Mouse (Mus musculus) G1E-ER4 (cell line): ENCODE results near the gene Vsig10l. TPM values are rescaled to one million over a fixed set of nuclear protein-coding genes. Genes with fewer than 3 reads are reported as not detected.

ENCODE experiments used
- GATA1 ChIP-seq: IDR thresholded peaks from one replicate; pipeline ENCODE4 v1.8.0; 2012; ENCODE audit warnings: low read length, inconsistent platforms
- polyA plus RNA-seq: library from polyadenylated mRNA; stranded (reverse); fragments of >175 nt; gene quantifications from 2 replicates; pipeline ENCODE4 v1.2.3, GENCODE M21; 2012

Gene Vsig10l
- polyA plus RNA-seq, 1 experiment: 0.44 TPM

- no peak for TF ChIP-seq GATA1
These were observed 26.7 kb downstream of the Vsig10l start, which contains the start of gene Iglon5 for GRCm38 (mm10) chr7:43489631-43490125. Iglon5 (minus strand) TSS chr7:43490075.

- TF ChIP-seq GATA1: no peak
These were observed 27.2 kb downstream of the Vsig10l start for GRCm38 (mm10) chr7:43490182-43490584.

- TF ChIP-seq GATA1: no peak
These were observed 27.9 kb downstream of the Vsig10l start for GRCm38 (mm10) chr7:43490861-43491260.

GRCm38 (mm10) chr7:43495343-43496021, 32.5 kb downstream of the Vsig10l start:
- TF ChIP-seq GATA1: no peak

- no peak for TF ChIP-seq GATA1
These were observed 48.9 kb downstream of the Vsig10l start for GRCm38 (mm10) chr7:43511707-43512478.

- no peak for TF ChIP-seq GATA1
These were observed 49.6 kb downstream of the Vsig10l start for GRCm38 (mm10) chr7:43512519-43512918.

- TF ChIP-seq GATA1: no peak
These were observed 52.1 kb downstream of the Vsig10l start for GRCm38 (mm10) chr7:43515076-43515475.

- TF ChIP-seq GATA1: no peak
These were observed 55.4 kb downstream of the Vsig10l start for GRCm38 (mm10) chr7:43518341-43518740.

Other genes with a start within 250 kb of the Vsig10l start
- 2.1 and 3.6 TPM in 2 replicates for gene Zfp715, start 149.9 kb upstream of the Vsig10l start, polyA plus RNA-seq
- 0.03 and 0.10 TPM in 2 replicates for gene Siglecf, start 111.8 kb upstream of the Vsig10l start, polyA plus RNA-seq
- gene Siglecg, start 54.9 kb upstream of the Vsig10l start, polyA plus RNA-seq: not detected in 2 replicates
- gene Lim2, start 35.5 kb upstream of the Vsig10l start, polyA plus RNA-seq: 0.04 and 0.06 TPM in 2 replicates
- not detected in 2 replicates for gene Nkg7, start 26.1 kb upstream of the Vsig10l start, polyA plus RNA-seq
- gene Cldnd2, start 22.4 kb upstream of the Vsig10l start, polyA plus RNA-seq: not detected in 2 replicates
- gene Etfb, start 19.1 kb upstream of the Vsig10l start, polyA plus RNA-seq: 117 and 170 TPM in 2 replicates
- gene Gm45233, start 19.0 kb upstream of the Vsig10l start, polyA plus RNA-seq: 0.21 TPM in 1 of 2 replicates, not detected in the other
- not detected in 2 replicates for gene Iglon5, start 26.9 kb downstream of the Vsig10l start, polyA plus RNA-seq
- gene 4931406B18Rik, start 42.8 kb downstream of the Vsig10l start, polyA plus RNA-seq: not detected in 2 replicates
- not detected in 2 replicates for gene Cd33, start 81.3 kb downstream of the Vsig10l start, polyA plus RNA-seq
- 0.09 and 0.15 TPM in 2 replicates for gene Zfp658, start 99.1 kb downstream of the Vsig10l start, polyA plus RNA-seq
- 0.09 and 0.12 TPM in 2 replicates for gene Zfp719, start 116.5 kb downstream of the Vsig10l start, polyA plus RNA-seq
- gene Zfp819, start 144.0 kb downstream of the Vsig10l start, polyA plus RNA-seq: not detected in 2 replicates
- gene Ceacam18, start 171.6 kb downstream of the Vsig10l start, polyA plus RNA-seq: not detected in 2 replicates
- gene Siglece, start 197.0 kb downstream of the Vsig10l start, polyA plus RNA-seq: not detected in 2 replicates
- gene Ctu1, start 208.9 kb downstream of the Vsig10l start, polyA plus RNA-seq: 25.2 and 33.9 TPM in 2 replicates
- gene Klk14, start 227.3 kb downstream of the Vsig10l start, polyA plus RNA-seq: not detected in 2 replicates
- not detected in 2 replicates for gene Klk13, start 249.4 kb downstream of the Vsig10l start, polyA plus RNA-seq